Mouse (Mus musculus) natural killer cell, adult 2 months (primary cell): ENCODE data around the gene Hamp2.
A peak's percentile ranks its signal among the peaks of the same experiment; 100 is the strongest.

ENCODE experiments used
- DNase-seq, 2 experiments: peaks; one replicate each; pipeline ENCODE4 v3.0.0; 2022; ENCODE audit warnings: low spot score in 2 of 2

Hamp2 gene

DNA sequence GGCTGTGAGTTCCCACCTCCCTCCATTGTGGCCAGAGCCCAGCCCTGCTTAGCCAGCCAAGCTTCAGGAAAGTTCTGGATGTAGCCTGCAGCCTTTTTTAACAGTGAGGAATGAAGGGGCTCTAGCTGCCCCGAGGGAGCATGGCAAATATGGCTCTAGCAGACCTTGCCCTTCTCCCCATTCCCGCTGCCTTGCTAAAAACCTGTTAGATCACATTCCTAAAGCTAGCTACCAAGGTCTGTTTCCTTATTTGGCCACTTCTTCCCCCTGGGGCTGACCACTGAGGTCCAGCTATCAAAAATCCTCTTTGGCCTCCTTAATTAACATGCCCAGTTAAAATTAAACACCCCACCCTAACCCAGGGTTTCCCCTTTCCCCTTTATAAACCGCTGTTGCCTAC is 32.0 kb downstream of the Hamp2 start:
- DNase-seq, result no peak

DNA sequence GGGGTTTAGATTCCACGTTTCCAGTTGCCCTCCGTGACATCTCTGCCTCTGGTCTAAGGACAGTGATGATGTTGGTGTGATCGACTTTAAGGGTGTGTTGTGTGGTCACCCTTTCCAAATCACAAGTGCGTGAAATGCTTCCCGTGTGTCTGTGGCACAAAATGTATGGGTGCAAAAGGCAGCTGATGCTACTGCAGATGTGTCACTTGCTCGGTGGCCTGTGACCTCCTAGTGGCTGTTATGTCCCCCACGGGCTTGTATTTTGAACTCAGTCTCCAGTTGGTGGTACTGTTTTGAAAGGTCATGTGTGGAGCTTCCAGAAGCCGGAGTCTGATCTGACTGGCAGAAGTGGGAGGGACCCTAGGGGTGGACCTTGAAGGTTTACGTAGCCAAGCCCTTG is 32.7 kb downstream of the Hamp2 start:
- peak in 1 of 2 experiments; percentile 31 for DNase-seq

DNA sequence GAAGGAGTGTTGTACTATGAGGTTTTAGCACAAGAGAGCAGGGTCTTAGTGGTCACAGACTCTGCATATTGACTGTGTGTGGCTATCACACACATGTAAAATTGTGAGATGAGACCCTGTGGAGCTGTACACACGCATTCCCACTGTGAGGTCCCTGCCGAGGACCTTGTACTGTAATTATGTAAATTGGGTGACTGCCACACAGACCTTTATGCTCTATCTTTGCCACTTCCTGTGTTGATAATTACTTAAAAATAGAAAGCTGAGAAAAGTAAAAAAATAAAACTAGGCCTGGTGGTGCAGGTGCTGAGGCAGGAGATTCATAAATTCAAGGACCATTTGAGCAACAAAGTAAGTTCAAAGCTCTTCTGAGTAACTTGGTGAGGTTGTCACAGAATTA is 33.8 kb downstream of the Hamp2 start:
- peak in 1 of 2 experiments; percentile 10 for DNase-seq

DNA sequence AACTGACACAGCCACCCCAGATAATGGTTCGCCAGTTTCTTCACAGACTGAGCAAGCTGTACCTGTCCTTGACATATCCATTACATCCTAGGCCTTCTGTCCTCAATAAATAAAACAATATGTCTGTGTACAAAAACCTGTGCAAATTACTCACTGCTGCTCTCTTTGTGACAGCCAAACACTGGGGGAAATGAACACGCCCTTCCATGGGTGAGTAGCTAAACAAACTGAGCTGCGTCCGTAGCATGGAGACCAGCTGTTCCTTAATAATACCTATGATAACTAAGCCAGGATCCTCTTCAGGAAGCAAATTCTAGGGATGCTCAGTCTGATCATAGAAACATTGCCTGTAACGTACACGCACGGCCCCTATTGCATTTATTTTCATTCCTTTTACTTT is 35.7 kb downstream of the Hamp2 start:
- peak in 1 of 2 experiments; percentile 8 for DNase-seq

DNA sequence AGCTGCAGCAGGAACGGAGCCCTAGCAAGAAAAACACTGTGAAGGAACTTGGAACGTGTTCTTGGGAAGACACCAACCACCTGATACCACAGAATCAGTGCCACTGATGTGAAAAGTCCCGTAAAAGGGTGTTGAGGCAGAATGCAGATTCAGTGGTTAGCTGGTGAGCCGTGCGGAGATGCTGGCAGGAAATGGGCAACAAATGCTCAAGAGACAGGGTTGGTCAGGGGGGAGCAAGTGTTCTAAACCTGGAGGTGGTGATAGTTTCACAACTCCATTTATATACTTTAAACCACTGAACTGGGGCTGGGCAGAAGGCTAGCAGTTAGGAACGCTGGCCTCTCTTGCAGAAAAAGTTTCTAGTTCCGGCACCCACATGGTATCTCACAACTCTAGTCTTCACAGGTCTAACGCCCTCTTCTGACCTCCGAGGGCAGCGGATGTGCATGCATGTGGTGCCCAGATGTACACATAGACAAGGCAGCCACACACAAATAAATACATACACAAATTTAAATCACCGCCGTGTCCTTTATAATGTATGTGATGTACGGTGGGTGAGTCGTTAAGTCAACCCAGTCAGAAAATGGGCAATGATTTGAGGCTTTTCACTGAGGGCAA is 36.8 kb downstream of the Hamp2 start:
- DNase-seq, result peak; percentile 82 to 84

DNA sequence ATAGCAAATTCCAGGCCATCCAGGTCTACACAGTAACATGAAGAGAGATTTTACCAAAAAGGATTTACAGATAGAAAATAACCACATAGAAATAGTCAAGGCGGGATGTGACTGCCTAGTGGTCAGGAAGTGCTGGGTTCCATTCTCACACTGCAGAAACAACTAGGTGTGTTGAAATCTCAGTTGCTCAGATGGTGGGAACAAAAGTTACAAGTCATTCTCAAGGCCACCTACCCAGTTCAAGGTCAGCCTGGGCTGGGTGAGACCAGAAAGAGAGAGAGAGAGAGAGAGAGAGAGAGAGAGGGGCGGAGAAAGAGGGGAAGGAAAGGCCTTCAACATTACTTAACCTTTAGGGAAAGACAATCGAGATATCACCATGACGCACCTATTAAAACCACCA is 37.6 kb downstream of the Hamp2 start:
- peak in 1 of 2 experiments; percentile 9 for DNase-seq

DNA sequence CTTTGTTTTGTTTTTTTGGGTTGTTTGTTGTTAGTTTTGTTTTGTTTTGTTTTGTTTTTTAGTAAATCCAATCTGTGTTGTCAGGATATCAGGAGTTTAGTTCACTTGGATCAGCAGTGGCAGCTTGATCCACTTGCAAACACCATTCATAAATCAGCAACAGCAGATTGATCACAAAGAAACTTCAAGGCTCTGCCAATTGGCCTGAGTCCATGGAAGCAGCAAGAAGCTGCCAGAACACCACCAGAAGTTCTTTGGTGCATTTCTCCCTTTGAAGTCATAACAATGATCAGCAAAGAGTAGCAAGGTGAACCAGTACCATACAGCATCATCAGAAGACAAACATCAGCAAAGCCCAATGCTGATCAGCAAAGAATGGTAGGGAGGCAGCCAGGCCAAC is 40.4 kb downstream of the Hamp2 start:
- DNase-seq, result no peak

DNA sequence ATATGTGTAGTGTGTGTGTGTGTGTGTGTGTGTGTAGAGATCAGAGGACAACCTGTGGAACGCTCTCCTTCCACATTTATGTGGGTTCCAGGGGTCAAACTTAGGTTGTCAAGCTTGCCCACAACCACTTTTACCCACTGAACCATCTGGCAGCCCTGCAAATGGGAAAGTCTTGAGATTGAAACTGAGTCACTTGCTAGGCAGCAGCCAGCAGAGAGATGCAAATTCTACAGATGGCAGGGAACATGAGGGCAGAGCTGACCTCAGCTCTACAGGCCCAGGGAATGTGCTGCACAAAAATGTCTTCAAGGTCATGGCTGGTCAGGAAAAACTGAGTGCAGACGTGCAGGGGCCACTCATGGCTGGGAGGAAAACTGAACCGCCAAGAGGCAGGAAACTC is 43.1 kb downstream of the Hamp2 start:
- no peak for DNase-seq

DNA sequence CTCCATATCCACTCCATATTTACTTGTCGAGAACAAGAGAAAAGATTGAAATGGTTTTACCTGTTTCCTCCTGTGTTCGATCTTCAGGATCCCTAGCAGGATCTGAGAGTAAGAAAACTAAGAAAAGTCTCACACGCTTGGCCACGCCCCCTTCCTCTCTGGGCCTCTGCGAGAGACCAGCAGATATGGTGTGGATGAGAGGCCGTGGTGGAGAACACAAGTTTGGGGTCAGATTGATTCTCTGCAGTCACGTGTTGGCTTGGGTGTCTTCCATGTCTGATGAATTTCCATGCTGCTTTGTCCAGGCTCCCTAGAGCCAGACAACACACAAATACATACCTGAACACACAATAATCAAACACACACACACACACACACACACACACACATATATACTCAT is 44.3 kb downstream of the Hamp2 start, which contains the start of gene Cd22:
Gene Cd22, minus strand, starts transcription at position 167 of the 400 bp plus-strand sequence.
- peak; percentile 23 to 32 for DNase-seq

DNA sequence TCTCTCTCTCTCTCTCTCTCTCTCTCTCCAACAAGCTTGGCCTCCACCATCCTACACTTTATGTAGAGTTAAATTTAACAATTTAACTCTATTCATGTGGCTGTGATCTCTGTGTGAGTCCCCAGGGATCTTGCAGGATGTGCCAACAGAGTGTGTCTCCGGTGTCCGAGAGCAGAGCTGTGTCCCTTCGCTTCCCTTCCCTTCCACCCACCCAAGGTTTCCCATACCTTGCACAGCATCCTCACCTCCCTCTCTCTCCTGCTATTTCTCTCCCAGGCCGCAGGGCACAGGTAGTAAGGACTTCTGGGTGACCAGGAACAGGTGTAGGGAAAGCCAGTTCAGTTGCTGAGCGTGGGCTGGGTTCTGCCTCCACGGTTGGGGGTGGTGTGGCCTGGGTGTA is 45.5 kb downstream of the Hamp2 start:
- peak in 1 of 2 experiments; percentile 35 for DNase-seq

DNA sequence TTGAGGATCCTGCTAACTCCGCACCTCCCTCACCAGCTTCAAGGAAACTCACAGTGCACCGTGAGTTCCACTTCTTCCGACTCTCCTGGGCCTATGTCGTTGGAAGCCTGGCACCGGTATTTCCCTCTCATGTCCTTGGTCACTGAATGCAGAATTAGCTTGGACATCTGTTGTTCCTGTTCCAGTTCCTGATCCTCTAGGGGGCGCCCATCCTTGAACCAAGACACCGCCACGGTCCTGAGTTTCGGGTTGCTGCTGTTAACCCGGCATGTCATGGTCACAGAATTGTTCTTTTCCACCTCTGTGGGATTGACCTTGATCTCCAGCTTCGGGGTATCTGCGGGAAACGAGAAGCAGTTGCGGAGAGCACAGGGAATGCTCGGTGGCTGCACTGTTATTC is 51.4 kb downstream of the Hamp2 start:
- peak; percentile 67 to 77 for DNase-seq
